Mouse (Mus musculus) NIH3T3 (cell line): Measurements from ENCODE around the gene Lrp2bp.

Experiments used
- DNase-seq: peaks from one replicate; pipeline ENCODE4 v3.0.0-alpha.2; 2012; ENCODE audit warnings: low read depth

Lrp2bp gene

GRCm38 (mm10) chr8:46024392-46024791, 25.3 kb downstream of the Lrp2bp start:
- DNase-seq: no peak

GRCm38 (mm10) chr8:46036217-46036616, 37.1 kb downstream of the Lrp2bp start:
- no peak for DNase-seq

GRCm38 (mm10) chr8:46039666-46040065, 40.6 kb downstream of the Lrp2bp start:
- peak; percentile 66 for DNase-seq

- DNase-seq: no peak
These were observed 41.2 kb downstream of the Lrp2bp start for GRCm38 (mm10) chr8:46040260-46040659.

- no peak for DNase-seq
These were observed 73.7 kb downstream of the Lrp2bp start for GRCm38 (mm10) chr8:46072798-46073197.

- no peak for DNase-seq
These were observed 74.5 kb downstream of the Lrp2bp start for GRCm38 (mm10) chr8:46073540-46074140.

- peak; percentile 6 for DNase-seq
These were observed 76.1 kb downstream of the Lrp2bp start for GRCm38 (mm10) chr8:46075223-46075622.

- no peak for DNase-seq
These were observed 79.8 kb downstream of the Lrp2bp start for GRCm38 (mm10) chr8:46078866-46079265.
